Mouse (Mus musculus): ENCODE measurements around the gene Sod1.

Sod1 gene

GRCm38 (mm10) chr16:90220026-90220891, at the start of gene Sod1:
Gene Sod1, plus strand, starts transcription at chr16:90220754.
- DNase-seq (ENCODE audit: inconsistent ontology term), result peak; percentile 97

- no peak for DNase-seq (ENCODE audit: inconsistent ontology term)
These were observed 49.1 kb upstream of the Sod1 start for GRCm38 (mm10) chr16:90171416-90171815.

GRCm38 (mm10) chr16:90176472-90176871, 44.1 kb upstream of the Sod1 start:
- DNase-seq (ENCODE audit: inconsistent ontology term), result no peak

- DNase-seq (ENCODE audit: inconsistent ontology term), result no peak
These were observed 43.1 kb upstream of the Sod1 start for GRCm38 (mm10) chr16:90177425-90177824.

GRCm38 (mm10) chr16:90178404-90178803, 42.1 kb upstream of the Sod1 start:
- DNase-seq (ENCODE audit: inconsistent ontology term), result no peak

GRCm38 (mm10) chr16:90179892-90180291, 40.7 kb upstream of the Sod1 start:
- no peak for DNase-seq (ENCODE audit: inconsistent ontology term)

- DNase-seq (ENCODE audit: inconsistent ontology term), result no peak
These were observed 39.6 kb upstream of the Sod1 start for GRCm38 (mm10) chr16:90180975-90181374.

GRCm38 (mm10) chr16:90181673-90182072, 38.9 kb upstream of the Sod1 start:
- no peak for DNase-seq (ENCODE audit: inconsistent ontology term)

- no peak for DNase-seq (ENCODE audit: inconsistent ontology term)
These were observed 36.4 kb upstream of the Sod1 start for GRCm38 (mm10) chr16:90184135-90184534.

GRCm38 (mm10) chr16:90185928-90186588, 34.5 kb upstream of the Sod1 start:
- peak; percentile 62 for DNase-seq (ENCODE audit: inconsistent ontology term)

- DNase-seq (ENCODE audit: inconsistent ontology term), result no peak
These were observed 33.1 kb upstream of the Sod1 start for GRCm38 (mm10) chr16:90187453-90187852.

GRCm38 (mm10) chr16:90191289-90191688, 29.3 kb upstream of the Sod1 start:
- no peak for DNase-seq (ENCODE audit: inconsistent ontology term)

GRCm38 (mm10) chr16:90193719-90194118, 26.8 kb upstream of the Sod1 start:
- DNase-seq (ENCODE audit: inconsistent ontology term), result no peak

GRCm38 (mm10) chr16:90196688-90197240, 23.8 kb upstream of the Sod1 start:
- DNase-seq (ENCODE audit: inconsistent ontology term), result no peak

- DNase-seq (ENCODE audit: inconsistent ontology term), result peak; percentile 75
These were observed 23.1 kb upstream of the Sod1 start for GRCm38 (mm10) chr16:90197337-90197973.

GRCm38 (mm10) chr16:90198626-90199025, 21.9 kb upstream of the Sod1 start:
- DNase-seq (ENCODE audit: inconsistent ontology term), result no peak

- no peak for DNase-seq (ENCODE audit: inconsistent ontology term)
These were observed 21.4 kb upstream of the Sod1 start for GRCm38 (mm10) chr16:90199174-90199573.

- DNase-seq (ENCODE audit: inconsistent ontology term), result no peak
These were observed 18.4 kb upstream of the Sod1 start for GRCm38 (mm10) chr16:90202140-90202539.

- no peak for DNase-seq (ENCODE audit: inconsistent ontology term)
These were observed 17.2 kb upstream of the Sod1 start for GRCm38 (mm10) chr16:90203226-90203962.

GRCm38 (mm10) chr16:90204868-90205267, 15.7 kb upstream of the Sod1 start:
- DNase-seq (ENCODE audit: inconsistent ontology term), result no peak

GRCm38 (mm10) chr16:90208996-90209395, 11.6 kb upstream of the Sod1 start:
- peak; percentile 66 for DNase-seq (ENCODE audit: inconsistent ontology term)

GRCm38 (mm10) chr16:90210717-90211116, 9.8 kb upstream of the Sod1 start:
- DNase-seq (ENCODE audit: inconsistent ontology term), result no peak
